Mouse (Mus musculus) myocyte (in vitro differentiated cells): Measurements from ENCODE around the gene Gpc5. TPM values are rescaled to one million over a fixed set of nuclear protein-coding genes. Genes with fewer than 3 reads are reported as not detected.

Experiments used
- H3K27me3 ChIP-seq: one replicate; pipeline ENCODE4 v1.6.1; 2011; ENCODE audit not compliant: control insufficient read depth, insufficient read depth, insufficient read length
- H3K36me3 ChIP-seq: one replicate; pipeline ENCODE4 v1.6.1; 2011; ENCODE audit not compliant: control insufficient read depth, insufficient read depth
- H3K4me2 ChIP-seq: one replicate; pipeline ENCODE4 v1.6.1; 2011; ENCODE audit warnings: low read depth, control low read depth
- H3K4me3 ChIP-seq: one replicate; pipeline ENCODE4 v1.5.1; 2011; ENCODE audit warnings: mild to moderate bottlenecking, control low read depth, moderate library complexity
- H3K79me2 ChIP-seq: one replicate; pipeline ENCODE4 v1.6.1; 2011; ENCODE audit not compliant: control insufficient read depth, insufficient read depth
- H3ac ChIP-seq: one replicate; pipeline ENCODE4 v1.6.1; 2011; ENCODE audit not compliant: control insufficient read depth, insufficient read length
- CEBPB ChIP-seq: IDR thresholded peaks from 2 replicates; pipeline ENCODE4 v1.6.1; 2011; ENCODE audit warnings: mild to moderate bottlenecking, moderate library complexity; ENCODE audit not compliant: poor library complexity, insufficient read depth, severe bottlenecking
- E2F4 ChIP-seq: IDR thresholded peaks from one replicate; pipeline ENCODE4 v1.6.1; 2011; ENCODE audit warnings: mild to moderate bottlenecking, control low read depth, moderate library complexity; ENCODE audit not compliant: insufficient read depth
- MAX ChIP-seq: IDR thresholded peaks from one replicate; pipeline ENCODE4 v1.6.1; 2011; ENCODE audit warnings: low read depth, mild to moderate bottlenecking, control low read depth
- MYOD1 ChIP-seq, 3 experiments: IDR thresholded peaks; one replicate each; pipeline ENCODE4 v1.6.1; 2011; ENCODE audit warnings: control low read depth in 2 of 3, low read depth in 2 of 3, mild to moderate bottlenecking in 2 of 3, moderate library complexity in 1 of 3; ENCODE audit not compliant: insufficient read length in 2 of 3, control insufficient read depth in 1 of 3
- MYOG ChIP-seq, 3 experiments: IDR thresholded peaks; one replicate each; pipeline ENCODE4 v1.6.1; 2011; ENCODE audit warnings: control low read depth in 2 of 3, low read depth in 2 of 3, mild to moderate bottlenecking in 2 of 3; ENCODE audit not compliant: insufficient read length in 2 of 3, control insufficient read depth in 1 of 3, insufficient read depth in 1 of 3
- POLR2A ChIP-seq: IDR thresholded peaks from one replicate; pipeline ENCODE4 v1.6.1; 2011; ENCODE audit warnings: low read depth, mild to moderate bottlenecking, control low read depth, moderate library complexity; ENCODE audit not compliant: insufficient read length
- POLR2AphosphoS2 ChIP-seq: IDR thresholded peaks from one replicate; pipeline ENCODE4 v1.6.1; 2011; ENCODE audit warnings: low read depth, control low read depth; ENCODE audit not compliant: insufficient read length
- REST ChIP-seq: IDR thresholded peaks from one replicate; pipeline ENCODE4 v1.6.1; 2011; ENCODE audit warnings: mild to moderate bottlenecking, control low read depth, moderate library complexity; ENCODE audit not compliant: insufficient read depth, insufficient read length
- SRF ChIP-seq: IDR thresholded peaks from one replicate; pipeline ENCODE4 v1.6.1; 2011; ENCODE audit warnings: low read depth; ENCODE audit not compliant: control insufficient read depth, insufficient read length
- TCF12 ChIP-seq: IDR thresholded peaks from one replicate; pipeline ENCODE4 v1.6.1; 2011; ENCODE audit warnings: mild to moderate bottlenecking, control low read depth; ENCODE audit not compliant: poor library complexity, insufficient read depth, severe bottlenecking
- TCF3 ChIP-seq: IDR thresholded peaks from one replicate; pipeline ENCODE4 v1.6.1; 2011; ENCODE audit warnings: low read depth, control low read depth; ENCODE audit not compliant: insufficient read length
- USF1 ChIP-seq: IDR thresholded peaks from one replicate; pipeline ENCODE4 v1.6.1; 2011; ENCODE audit warnings: low read depth, mild to moderate bottlenecking, control low read depth, moderate library complexity
- polyA plus RNA-seq: library from polyadenylated mRNA; unstranded; fragments of >200 nt; fragmentation: generic; extraction: Trizol; gene quantifications from one replicate; pipeline ENCODE4 v1.2.1, GENCODE M21; 2012; ENCODE audit warnings: missing spikeins

Gene Gpc5
- polyA plus RNA-seq, 1 experiment = not detected

GRCm38 (mm10) chr14:115431967-115432366 is 340.0 kb downstream of the Gpc5 start:
- TF ChIP-seq USF1 (no peak), CEBPB (no peak), MYOG (IDR thresholded peaks at IDR 0.05; ENCODE audit: control insufficient read depth in 1 of 3, insufficient read depth in 1 of 3, insufficient read length in 2 of 3, low read depth in 2 of 3) (no peak), REST (no peak), SRF (no peak), TCF12 (no peak), MAX (no peak), TCF3 (no peak), POLR2A (no peak), E2F4 (no peak), POLR2AphosphoS2 (no peak), MYOD1 (IDR thresholded peaks at IDR 0.05; ENCODE audit: control insufficient read depth in 1 of 3, insufficient read length in 2 of 3, low read depth in 2 of 3) (no peak)
- H3K27me3 ChIP-seq = no peaks in the 10 kb centered on the region
- no peak overlapping the region for H3ac ChIP-seq

GRCm38 (mm10) chr14:115432368-115432767 is 340.4 kb downstream of the Gpc5 start:
- no peaks in the 10 kb centered on the region for H3K27me3 ChIP-seq
- no peak overlapping the region for H3K4me3 ChIP-seq
- H3ac ChIP-seq = no peak overlapping the region

More at GRCm38 (mm10) chr14:115431967-115432366, 340.0 kb downstream of the Gpc5 start:
- Histone ChIP-seq H3K79me2 (no peaks in the 10 kb centered on the region), H3K4me2 (no peak overlapping the region), H3K36me3 (no peaks in the 10 kb centered on the region), H3K4me3 (no peak overlapping the region)

GRCm38 (mm10) chr14:115436617-115437016 is 344.6 kb downstream of the Gpc5 start:
- Histone ChIP-seq H3ac (no peak overlapping the region), H3K4me3 (no peak overlapping the region), H3K36me3 (no peaks in the 10 kb centered on the region), H3K27me3 (no peaks in the 10 kb centered on the region), H3K79me2 (no peaks in the 10 kb centered on the region), H3K4me2 (no peak overlapping the region)
- TF ChIP-seq E2F4 (no peak), MYOD1 (IDR thresholded peaks at IDR 0.05; ENCODE audit: control insufficient read depth in 1 of 3, insufficient read length in 2 of 3, low read depth in 2 of 3) (no peak), TCF3 (no peak), MYOG (IDR thresholded peaks at IDR 0.05; ENCODE audit: control insufficient read depth in 1 of 3, insufficient read depth in 1 of 3, insufficient read length in 2 of 3, low read depth in 2 of 3) (no peak), POLR2AphosphoS2 (no peak), REST (no peak), CEBPB (no peak)

More at GRCm38 (mm10) chr14:115432368-115432767, 340.4 kb downstream of the Gpc5 start:
- no peak for TF ChIP-seq MAX
- TF ChIP-seq MYOG (IDR thresholded peaks at IDR 0.05; ENCODE audit: control insufficient read depth in 1 of 3, insufficient read depth in 1 of 3, insufficient read length in 2 of 3, low read depth in 2 of 3) = no peak
- no peak for TF ChIP-seq POLR2AphosphoS2
- no peak for TF ChIP-seq REST
- TF ChIP-seq POLR2A = no peak
- no peak for TF ChIP-seq TCF12
- no peak for TF ChIP-seq USF1
- TF ChIP-seq SRF = no peak
- TF ChIP-seq MYOD1 (IDR thresholded peaks at IDR 0.05; ENCODE audit: control insufficient read depth in 1 of 3, insufficient read length in 2 of 3, low read depth in 2 of 3) = no peak
- no peak for TF ChIP-seq CEBPB
- TF ChIP-seq TCF3 = no peak
- Histone ChIP-seq H3K4me2 (no peak overlapping the region), H3K79me2 (no peaks in the 10 kb centered on the region), H3K36me3 (no peaks in the 10 kb centered on the region)

GRCm38 (mm10) chr14:115444789-115445770 is 353.1 kb downstream of the Gpc5 start:
- TF ChIP-seq E2F4 (no peak), MAX (no peak), MYOG (IDR thresholded peaks at IDR 0.05; ENCODE audit: control insufficient read depth in 1 of 3, insufficient read depth in 1 of 3, insufficient read length in 2 of 3, low read depth in 2 of 3) (no peak), CEBPB (no peak), USF1 (no peak), REST (no peak), TCF3 (no peak), TCF12 (no peak), MYOD1 (IDR thresholded peaks at IDR 0.05; ENCODE audit: control insufficient read depth in 1 of 3, insufficient read length in 2 of 3, low read depth in 2 of 3) (no peak), SRF (no peak)
- H3K4me3 ChIP-seq = no peak overlapping the region
- H3K79me2 ChIP-seq = no peaks in the 10 kb centered on the region
- H3K36me3 ChIP-seq = no peaks in the 10 kb centered on the region
- no peaks in the 10 kb centered on the region for H3K27me3 ChIP-seq
- no peak overlapping the region for H3ac ChIP-seq
- no peak overlapping the region for H3K4me2 ChIP-seq

GRCm38 (mm10) chr14:115450938-115451337 is 358.9 kb downstream of the Gpc5 start:
- H3K79me2 ChIP-seq = no peaks in the 10 kb centered on the region
- H3K4me2 ChIP-seq = no peak overlapping the region
- H3K27me3 ChIP-seq = no peaks in the 10 kb centered on the region
- TF ChIP-seq REST (no peak), POLR2AphosphoS2 (no peak), SRF (no peak), TCF12 (no peak), CEBPB (no peak), POLR2A (no peak), TCF3 (no peak), MYOD1 (IDR thresholded peaks at IDR 0.05; ENCODE audit: control insufficient read depth in 1 of 3, insufficient read length in 2 of 3, low read depth in 2 of 3) (no peak), MAX (no peak), MYOG (IDR thresholded peaks at IDR 0.05; ENCODE audit: control insufficient read depth in 1 of 3, insufficient read depth in 1 of 3, insufficient read length in 2 of 3, low read depth in 2 of 3) (no peak), E2F4 (no peak), USF1 (no peak)
- H3K36me3 ChIP-seq = no peaks in the 10 kb centered on the region
- H3K4me3 ChIP-seq = no peak overlapping the region
- no peak overlapping the region for H3ac ChIP-seq
